Mouse (Mus musculus) testis, adult 2 months (tissue): ENCODE measurements around the gene Ddah1.

Experiments
- CTCF ChIP-seq: fragments of 200-500 bp; IDR thresholded peaks from 2 replicates; pipeline ENCODE4 v1.5.1; 2012; ENCODE audit warnings: low read depth, mild to moderate bottlenecking, inconsistent platforms, low read length, moderate library complexity; ENCODE audit not compliant: control insufficient read depth, insufficient read depth, insufficient replicate concordance
- POLR2A ChIP-seq: fragments of 200-500 bp; IDR thresholded peaks from 2 replicates; pipeline ENCODE4 v1.6.1; 2012; ENCODE audit warnings: low read depth, mild to moderate bottlenecking, inconsistent platforms, low read length, moderate library complexity; ENCODE audit not compliant: control insufficient read depth

DNA sequence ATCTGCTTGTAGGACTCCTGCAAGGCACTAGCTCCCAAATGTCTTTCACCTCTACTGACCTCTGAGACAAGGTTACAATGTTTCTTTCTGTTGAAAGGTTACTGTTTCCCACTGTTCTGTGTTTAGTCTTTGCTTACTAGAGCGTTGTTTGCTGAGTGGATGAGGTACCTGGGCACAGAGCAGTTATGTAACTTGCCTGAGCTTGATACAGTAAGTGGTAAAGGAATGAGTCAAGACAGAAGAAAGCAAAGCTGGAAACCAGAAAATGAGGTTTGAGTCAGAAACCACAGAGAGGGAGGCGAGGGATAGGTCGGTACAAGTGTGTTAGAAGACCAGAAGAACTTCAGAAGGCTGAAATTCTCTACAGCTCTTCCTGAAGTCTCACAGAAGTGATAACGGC, 158.4 kb downstream of the Ddah1 start:
- TF ChIP-seq POLR2A (no peak), CTCF (no peak)
